Mouse (Mus musculus): ENCODE results near the gene Vamp1.

Vamp1 gene

DNA sequence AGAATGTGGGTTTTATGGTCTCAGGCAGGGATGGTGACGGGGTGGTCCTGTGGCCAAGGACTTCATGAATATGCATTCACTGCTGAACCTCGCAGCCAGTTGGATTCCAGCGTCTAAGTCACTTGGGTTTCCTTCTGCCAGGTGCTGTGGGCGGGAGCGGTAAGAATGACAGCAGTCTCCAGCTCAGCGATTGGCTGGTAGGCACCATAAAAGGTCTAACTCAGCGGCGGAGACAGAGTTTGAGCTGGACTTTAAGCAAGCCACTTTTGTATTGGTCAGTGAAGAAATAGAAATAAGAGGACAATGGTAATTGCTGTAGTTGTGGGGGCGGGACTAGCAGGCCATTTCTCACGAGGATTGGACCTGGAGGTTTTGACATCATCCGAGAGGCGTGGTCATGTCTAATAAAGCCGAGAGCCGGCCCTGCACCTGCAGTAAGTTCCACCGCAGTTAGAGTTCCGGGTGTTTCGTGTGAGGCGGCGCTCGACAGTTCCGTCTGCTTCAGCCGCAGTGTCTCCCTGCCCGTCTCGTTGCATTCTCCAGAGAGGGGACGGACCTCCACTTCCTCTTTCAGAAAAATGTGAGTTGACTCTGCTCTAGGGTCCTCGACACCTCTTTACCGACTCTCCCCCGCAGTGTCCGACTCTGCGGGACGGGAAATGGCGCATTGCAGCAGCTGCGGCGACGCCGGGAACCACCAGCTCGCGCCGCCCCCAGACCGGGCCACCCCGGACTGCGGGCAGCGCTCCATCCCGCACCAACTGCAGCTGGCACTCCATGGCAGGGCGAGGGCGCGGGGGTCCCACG is at the start of gene Vamp1:
Gene Vamp1 (plus strand): TSS at position 404 of the 807 bp plus-strand sequence.
- DNase-seq (ENCODE audit: low read depth, low spot score), result peak; percentile 95

DNA sequence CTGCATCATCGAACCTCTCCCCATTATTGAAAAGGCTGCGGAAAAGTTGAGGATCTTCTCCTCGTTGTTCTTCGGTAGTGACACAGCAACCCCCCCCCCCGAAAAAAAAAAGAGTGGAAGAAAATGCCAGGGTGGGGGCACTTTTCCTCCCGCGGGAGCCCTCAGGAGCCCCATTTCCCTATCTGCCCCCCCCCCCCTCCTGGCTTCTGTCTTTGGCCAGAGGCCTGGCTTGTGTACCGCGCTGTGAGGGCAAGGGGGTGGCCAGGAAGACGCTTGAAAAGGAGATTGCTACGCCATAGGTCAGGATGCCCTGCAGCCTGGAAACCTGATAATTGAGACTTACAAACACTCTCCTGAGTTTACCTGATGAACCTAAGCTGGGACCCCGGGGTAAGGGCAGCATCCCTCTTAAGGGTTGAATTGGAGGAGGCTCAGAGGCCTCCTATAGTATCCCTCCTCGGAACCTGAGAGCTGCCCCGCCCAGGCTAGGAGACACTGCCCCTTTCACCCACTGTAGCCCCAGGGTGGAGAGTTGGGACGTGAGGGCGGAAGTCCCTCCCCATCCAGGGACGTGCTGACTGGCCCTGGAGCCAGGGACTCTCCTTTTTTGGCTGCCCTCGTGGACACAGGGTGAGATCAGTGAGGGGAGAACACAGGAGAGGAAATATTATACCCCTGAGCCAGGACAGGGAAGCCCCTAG is 49.1 kb upstream of the Vamp1 start, which contains the start of gene Gapdh:
Gene Gapdh (minus strand): TSS at position 417 of the 701 bp plus-strand sequence.
- DNase-seq (ENCODE audit: low read depth, low spot score), result peak; percentile 97

DNA sequence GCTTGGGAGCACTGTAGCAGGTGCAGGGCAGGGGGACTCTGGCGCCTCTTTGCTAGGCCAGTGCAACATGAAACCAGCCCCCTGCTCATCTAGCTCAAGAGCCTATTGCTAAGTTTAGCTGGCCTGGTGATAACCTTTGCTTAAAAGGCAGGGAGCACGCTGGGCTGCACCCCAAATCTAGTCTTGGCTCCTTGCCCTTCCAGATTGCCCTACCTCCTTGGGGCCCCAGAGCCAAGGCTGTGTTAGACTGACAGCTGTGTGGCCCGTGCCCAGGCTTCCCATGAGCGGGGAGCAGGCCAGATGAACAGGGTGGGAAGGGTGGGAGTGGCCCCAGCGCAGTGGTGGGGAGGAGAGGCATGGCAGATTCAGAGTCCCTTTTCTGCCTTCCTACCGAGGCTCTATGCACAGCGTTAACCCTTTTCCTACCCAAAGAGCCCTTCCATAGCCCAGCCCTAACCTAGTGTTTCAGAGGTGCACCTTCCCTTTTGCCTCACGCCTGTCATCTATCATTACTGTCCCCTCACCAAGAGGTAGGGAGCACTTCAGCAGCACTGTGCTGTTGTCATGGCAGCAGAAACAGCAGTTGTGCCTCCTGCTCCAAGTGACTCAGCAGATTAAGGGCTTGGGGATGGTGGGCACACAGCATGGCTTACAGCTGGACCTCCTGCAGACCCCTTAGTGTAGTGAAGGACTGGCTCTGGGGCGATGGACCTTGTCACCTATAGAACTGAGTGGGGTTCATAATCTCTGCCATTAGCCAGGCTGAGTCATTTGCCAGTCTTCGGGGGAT is 48.3 kb upstream of the Vamp1 start:
- DNase-seq (ENCODE audit: low read depth, low spot score), result peak; percentile 67

DNA sequence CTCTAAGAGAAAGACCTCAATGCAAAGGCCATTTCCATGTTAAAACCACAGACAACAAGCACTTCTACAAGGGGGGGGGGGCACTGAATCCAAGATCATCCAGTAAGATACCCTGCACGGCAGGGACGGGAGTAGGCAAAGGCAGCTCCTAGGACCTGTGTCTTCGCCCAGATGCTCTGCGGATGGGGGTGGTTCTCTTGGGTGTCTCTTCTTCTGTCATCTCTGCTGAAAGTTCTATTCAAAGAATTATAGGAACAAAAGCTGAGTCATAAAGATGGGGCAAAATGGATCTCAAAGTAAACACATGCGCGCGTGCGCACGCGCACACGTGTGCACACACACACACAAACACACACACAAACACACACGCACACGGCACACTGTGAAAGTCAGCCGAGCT is 47.3 kb upstream of the Vamp1 start:
- no peak for DNase-seq (ENCODE audit: low read depth, low spot score)

DNA sequence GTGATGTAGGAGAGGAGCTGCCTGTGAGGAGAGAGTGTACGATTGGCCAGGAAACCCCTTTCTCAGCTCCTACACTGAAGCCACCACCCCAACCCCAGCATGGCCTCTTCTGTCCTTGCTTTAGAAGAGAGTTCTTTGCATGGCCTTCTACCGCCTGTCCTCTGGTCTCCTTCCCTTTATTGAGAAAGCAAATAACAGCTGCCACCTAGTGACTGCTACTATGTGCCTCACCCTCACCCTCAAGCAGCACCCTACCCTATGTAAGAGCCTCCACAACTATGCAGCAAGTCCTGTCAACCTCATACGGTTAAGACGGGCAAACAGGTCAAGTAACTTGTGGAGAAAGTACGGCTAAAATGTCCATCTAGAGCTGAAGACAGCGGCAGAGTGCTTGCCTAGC is 45.2 kb upstream of the Vamp1 start:
- DNase-seq (ENCODE audit: low read depth, low spot score), result no peak

DNA sequence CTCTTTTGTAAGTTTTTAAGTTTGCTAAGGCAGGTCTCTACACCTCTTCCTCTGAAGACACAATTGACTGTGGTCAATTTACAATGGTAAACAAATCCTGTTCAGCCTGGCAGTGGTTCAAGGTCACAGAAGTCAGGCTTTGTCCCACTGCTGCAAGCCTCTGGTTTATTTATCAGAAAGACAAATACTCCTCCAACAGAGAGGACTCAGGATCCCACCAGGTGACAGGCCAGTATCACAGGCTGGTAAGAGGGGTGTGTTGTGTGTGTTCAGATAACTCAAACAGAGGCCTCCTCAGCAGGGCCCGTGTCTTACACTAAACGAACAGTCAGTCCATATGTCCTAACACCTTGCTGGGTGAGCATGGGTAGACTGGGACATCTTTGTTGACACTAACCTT is 42.9 kb upstream of the Vamp1 start:
- no peak for DNase-seq (ENCODE audit: low read depth, low spot score)

DNA sequence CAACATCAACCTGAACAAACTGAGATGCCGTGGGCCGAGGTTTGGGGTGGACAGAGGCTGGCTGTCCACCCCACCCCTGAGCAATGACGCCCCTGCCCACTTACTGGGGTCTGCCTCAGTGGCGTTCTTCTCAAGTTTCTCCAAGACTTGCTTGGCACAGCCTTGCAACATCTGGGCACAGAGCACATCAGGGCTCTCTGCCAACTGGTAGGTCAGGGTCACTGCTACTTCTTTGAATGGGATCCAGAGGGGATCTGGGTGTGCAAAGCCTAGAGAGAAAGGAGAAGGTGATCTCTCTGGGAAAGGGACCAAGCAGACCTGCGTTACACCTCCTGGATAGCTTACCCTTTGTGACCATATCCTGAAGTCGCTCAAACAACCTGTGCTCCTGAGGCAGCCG is 42.1 kb upstream of the Vamp1 start:
- no peak for DNase-seq (ENCODE audit: low read depth, low spot score)

DNA sequence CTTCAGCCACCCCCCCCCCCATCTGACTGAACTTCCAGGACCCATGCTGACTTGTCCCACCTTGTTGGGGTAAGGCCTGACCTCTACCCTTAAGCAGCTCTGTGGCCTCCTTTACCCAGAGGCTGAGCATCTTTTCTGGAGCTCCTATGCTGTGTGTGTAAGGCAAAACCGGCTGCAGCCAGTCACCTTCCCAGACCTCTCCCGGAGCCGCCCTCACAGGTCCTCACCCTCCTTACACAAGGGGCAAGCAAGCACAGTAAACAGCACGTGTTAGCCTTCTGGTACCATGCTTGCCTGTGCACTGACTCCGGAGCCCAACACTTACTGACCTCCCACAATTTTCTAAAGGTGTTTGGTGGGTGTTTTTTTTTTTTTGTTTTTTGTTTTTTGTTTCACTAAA is 39.9 kb upstream of the Vamp1 start:
- no peak for DNase-seq (ENCODE audit: low read depth, low spot score)

DNA sequence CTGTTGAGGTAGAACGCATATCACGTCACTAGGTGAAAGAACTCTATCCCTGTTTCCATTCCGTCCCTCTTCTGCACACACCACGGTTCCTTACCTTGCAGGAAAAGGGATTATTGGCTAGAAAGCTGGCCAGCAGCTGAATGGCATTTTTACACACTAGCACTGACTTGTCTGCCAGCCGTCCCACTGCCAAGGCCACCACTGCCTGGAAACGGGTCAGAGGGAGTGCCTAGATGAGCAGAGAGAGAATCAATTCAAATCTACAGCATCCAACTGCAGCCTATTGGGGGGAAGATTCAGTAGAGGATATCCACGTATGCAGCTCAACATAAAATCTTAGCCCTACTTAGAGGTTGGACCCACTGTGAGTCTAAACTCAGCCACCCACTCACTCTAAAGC is 35.8 kb upstream of the Vamp1 start:
- no peak for DNase-seq (ENCODE audit: low read depth, low spot score)

DNA sequence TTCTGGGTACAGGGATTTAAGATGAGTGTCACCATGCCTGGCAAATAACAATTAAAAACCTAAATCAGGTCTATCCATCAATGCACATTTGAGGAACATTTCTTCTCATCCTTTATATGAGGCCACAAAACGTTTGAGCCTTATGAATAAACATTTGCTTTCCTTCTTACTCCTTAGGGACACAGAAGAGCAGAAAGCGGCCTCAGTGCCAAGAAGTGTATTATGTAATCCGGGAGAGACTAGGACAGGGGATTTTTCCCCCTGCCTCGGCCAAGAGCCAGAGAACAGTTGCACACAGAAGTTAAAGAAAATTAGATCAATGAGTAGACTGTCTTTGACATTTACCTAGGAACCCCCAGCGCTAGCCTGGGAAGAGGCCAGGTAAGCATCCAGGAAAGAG is 33.2 kb upstream of the Vamp1 start:
- no peak for DNase-seq (ENCODE audit: low read depth, low spot score)

DNA sequence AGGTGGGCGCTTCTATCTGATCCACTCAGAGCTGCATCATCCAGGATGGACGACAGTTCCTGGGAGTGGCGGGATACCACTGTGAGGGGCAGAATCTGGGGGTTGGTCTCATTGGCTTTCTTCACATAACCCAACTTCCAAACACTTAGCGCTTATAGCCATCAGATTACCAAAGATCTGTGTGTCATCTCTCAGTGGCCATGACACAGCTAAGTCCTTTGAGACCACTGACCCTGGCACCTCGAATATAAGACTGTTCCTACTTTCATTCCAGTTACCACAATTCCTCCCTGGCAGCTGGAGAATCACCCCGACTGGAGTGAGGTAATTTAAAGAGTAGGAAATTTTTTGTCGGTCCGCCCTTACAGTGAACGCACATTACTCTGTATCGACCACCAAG is 29.1 kb upstream of the Vamp1 start:
- DNase-seq (ENCODE audit: low read depth, low spot score), result no peak

DNA sequence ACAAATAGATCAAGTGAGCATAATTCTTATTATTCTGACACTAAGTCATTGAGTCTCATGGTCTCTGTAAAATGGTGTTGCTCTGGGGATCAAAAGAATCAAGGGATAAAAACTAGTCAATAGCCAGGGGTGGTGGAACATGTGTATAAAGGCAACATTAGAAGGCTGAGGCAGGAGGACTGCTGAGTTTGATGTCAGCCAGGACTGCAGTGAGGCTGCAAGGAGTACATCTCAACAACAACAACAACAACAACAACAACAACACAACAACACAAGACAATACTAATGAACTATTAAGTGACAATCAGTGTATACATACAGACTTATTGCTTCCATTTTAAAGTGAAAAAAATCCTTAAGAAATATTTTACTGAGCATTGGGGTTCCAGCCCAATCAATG is 24.5 kb upstream of the Vamp1 start:
- DNase-seq (ENCODE audit: low read depth, low spot score), result no peak

DNA sequence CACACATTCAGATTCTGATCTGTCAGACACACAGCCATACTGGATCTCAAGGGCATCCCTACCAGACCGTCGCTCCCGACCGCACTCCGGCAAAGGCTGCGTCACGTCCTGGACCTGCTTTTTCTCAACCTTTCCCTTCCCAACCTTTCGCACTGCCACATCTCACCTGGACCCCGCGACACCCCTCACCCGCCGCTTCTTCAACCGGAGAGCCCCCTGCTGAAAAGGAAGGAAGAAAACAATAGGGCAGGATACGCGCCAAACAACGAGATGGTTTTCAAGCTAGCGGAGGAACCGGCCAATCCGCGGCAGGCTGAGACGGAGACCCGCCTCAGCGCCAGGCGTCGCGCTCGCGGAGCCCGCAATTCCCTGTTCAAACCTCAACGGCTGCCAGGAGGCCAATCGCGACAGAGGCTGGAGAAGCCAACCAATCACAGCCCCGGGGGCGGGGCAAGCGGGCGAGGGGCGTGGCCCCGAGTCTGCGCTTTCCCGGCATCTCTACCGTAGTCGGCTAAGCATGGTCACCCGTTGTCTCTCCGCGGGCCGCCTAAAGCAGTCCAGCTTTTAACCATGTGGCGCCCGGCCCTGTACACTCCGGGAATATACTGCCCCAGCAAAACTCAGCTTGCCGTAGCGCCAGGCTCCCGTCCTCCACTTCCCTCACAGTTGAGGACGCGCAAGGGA is 23.9 kb upstream of the Vamp1 start, which contains the start of the genes Ncapd2 and Mrpl51:
Gene Ncapd2 (minus strand): TSS at position 370 of the 684 bp plus-strand sequence.
Gene Mrpl51 (plus strand): TSS at position 470 of the 684 bp plus-strand sequence.
- DNase-seq (ENCODE audit: low read depth, low spot score), result peak; percentile 98

DNA sequence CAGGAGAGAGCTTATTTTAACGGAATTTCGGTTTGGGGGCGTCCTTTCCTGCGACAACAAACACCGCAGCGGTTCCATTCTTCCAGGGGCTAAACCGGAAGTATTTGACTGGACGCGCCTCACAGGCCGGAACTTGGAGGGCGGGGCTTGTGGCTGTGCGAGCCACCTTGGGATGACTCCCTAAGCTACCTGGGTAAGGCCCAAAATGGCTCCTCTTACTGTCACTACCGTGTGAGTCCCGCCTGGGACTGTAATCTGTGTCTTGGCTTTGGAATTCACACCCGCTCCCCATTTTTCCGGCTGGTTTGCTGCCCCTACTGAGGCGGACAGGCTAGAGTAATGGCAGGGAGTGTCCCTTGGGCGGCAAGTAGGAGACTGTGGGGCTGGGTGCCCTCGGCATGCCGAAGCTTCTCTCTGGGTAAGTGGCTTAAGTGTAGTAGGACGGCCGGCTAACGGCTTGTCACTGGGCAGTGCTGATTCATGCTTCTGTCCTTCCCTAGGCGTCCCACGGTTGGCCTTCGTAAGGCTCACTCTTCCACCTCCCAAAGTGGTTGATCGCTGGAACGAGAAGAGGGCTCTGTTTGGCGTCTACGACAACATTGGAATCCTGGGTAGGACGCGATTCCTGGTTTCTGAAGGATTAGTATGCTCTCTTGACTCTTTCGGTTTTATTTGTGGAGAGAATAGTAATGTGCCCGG is 23.2 kb upstream of the Vamp1 start:
- peak; percentile 96 for DNase-seq (ENCODE audit: low read depth, low spot score)

DNA sequence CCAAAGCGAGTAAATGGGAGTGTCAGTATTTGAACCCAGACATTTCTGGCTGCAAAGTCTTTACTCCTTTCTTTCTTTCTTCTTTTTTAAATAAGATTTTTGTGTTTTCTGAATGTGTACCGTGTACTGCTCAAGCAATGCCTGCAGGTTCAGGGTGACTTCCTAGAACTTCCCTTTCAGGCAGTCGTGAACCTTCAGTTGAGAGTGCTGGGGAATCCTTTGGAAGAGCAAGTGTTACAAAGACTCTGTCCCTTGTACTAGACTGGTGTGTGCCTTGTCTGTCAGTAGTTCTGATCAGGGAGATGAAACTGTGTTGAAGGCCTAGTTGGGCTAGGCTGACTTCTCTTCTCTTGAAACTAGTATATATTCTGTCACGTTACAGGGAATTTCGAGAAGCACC is 22.5 kb upstream of the Vamp1 start:
- DNase-seq (ENCODE audit: low read depth, low spot score), result no peak

DNA sequence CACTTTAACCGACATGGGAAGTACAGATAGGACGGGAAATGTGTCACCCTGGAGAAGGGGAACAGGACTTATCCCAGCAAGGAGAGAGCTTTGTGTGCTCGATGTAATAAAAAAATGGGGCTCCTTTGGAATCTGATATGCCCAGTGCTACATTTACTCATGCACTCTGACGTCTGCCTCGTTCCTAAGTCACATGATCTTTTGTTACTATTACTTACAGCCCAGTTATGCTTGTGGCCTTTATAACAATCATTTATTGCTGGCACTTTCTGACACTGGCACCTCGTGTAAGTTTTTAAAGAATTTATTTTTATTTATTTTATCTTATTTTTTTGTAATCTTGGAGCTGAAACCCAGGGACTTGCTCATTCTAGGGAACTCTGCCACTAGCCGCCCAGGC is 22.0 kb upstream of the Vamp1 start:
- DNase-seq (ENCODE audit: low read depth, low spot score), result no peak

DNA sequence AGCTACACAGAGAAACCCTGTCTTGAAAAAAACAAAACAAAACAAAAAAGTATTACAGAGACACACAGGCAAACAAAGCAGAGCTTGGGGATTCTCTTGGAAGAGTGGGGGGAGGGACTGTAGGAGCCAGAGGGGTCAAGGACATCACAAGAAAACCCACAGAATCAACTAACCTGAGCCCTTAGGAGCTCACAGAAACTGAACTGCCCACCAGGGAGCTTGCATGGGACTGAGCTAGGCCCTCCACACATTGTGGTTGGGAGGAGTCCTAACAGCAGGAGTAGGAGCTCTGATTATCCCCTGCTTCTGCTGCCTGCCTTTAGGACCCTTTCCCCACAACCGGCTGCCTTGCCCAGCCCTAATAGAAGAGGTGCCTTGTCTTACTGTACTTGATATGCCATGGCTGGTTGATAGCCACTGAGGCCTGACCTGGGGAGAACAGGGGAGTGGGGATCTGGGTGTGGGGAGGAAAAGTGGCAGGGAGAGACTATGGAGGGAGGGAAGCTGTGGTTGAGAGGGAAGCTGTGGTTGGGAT is 19.7 kb upstream of the Vamp1 start:
- no peak for DNase-seq (ENCODE audit: low read depth, low spot score)

DNA sequence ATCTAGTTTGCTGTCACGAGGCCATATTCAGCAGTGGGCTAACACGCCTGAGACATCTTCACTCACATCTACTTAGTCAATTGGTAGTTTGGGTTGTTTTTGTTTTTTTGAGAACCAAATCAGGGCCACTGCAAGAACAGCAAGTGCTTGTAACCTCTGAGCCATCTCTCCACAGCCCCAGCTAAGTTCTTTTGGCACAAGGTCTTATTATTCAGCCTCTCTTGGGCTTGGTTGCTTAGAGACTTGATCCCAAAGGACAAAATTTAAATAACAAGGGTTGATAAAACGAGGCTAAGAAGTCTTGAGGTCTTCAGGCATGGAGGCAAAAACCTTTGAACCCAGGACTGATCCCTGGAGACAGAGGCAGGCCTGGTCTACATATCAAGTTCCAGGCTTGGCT is 19.1 kb upstream of the Vamp1 start:
- DNase-seq (ENCODE audit: low read depth, low spot score), result no peak

DNA sequence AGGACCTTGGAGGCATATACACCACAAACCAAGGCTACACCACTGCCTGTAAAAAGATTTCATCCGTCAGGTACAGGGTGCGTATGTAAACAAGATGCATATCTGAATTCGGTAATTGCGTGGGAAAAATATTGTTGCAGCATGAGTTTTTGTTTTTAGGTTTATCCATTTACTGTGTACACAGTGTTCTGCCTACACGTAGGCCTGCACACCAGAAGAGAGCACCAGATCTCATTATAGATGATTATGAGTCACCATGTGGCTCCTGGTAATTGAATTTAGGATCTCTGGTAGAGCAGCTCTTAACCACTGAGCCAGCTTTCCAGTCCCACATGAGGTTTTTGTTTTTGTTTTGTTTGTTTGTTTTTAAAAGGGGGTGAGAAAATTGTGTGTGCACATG is 18.2 kb upstream of the Vamp1 start:
- no peak for DNase-seq (ENCODE audit: low read depth, low spot score)

DNA sequence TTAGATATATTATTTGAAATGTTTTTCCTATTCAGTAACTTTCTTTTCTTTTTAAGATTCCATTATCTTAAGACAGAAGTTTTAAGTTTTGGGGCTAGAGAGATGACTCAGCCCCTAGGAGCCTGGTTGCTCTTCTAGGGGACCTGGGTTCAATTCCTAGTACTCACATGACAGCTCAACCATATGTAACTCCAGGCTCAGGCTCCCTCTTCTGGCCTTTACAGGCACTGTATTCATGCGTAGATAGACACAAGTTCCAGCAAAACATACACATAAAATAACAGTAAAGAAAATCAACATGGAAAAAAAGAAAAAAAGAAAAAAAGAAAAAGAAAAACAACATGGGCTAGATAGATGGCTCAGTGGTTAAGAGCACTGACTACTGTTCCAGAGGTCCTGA is 4.9 kb upstream of the Vamp1 start:
- DNase-seq (ENCODE audit: low read depth, low spot score), result no peak

DNA sequence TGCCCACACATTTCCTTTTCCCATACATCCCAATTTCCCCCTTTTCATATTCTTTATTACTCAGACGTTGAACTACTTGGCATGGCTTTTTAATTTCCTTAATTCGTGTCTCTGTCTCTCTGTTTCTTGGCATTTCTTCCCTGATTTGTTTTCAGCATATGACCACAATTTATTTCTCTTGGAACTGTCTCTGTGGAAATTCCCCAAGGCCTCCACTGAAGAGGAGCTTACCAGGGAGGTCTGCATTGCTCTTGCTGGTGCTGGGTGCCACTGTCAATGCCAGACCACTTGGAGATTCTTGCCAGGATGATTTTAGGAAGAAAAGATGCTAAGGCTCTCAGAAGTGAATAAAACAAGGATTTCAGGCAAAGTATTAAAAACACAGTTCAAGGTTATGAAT is 2.7 kb upstream of the Vamp1 start:
- no peak for DNase-seq (ENCODE audit: low read depth, low spot score)

Data from 3T3-L1 (cell line).